Mouse (Mus musculus) erythroblast, embryonic 14.5 days (primary cell): Measurements from ENCODE around the gene Nup35.

ENCODE experiments used
- GATA1 ChIP-seq: IDR thresholded peaks from 2 replicates; pipeline ENCODE4 v1.6.1; 2012; ENCODE audit warnings: low read length, inconsistent platforms, mixed read lengths
- TAL1 ChIP-seq: IDR thresholded peaks from 3 replicates; pipeline ENCODE4 v1.6.1; 2012; ENCODE audit warnings: low read length, inconsistent platforms, mixed read lengths

DNA sequence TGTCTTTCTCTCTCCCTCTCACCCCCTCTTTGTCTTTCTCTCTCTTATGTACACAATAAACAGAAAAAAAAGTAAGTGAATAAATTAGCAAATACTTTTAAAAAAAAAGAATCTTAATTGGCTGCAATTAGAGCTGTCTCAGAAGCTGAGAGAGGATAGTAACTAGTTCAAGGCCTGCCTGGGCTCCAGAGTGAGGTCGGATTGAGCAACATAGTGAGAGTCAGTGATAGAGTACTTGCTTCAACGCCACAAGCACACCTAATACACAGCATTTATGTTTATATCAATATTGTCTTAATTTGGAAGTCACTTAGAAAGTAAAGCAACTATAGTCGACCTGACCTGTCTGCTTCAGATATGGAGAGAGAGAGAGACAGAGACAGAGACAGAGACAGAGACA, 2.0 kb downstream of the Nup35 start:
- no peak for TF ChIP-seq TAL1
- no peak for TF ChIP-seq GATA1
